Mouse (Mus musculus) liver, adult 2 months (tissue): Measurements from ENCODE around the gene Hsd3b7. TPM values are rescaled to one million over a fixed set of nuclear protein-coding genes. Genes with fewer than 3 reads are reported as not detected.

Experiments
- DNase-seq: peaks from one replicate; pipeline ENCODE4 v3.0.0-alpha.2; 2011; ENCODE audit warnings: low read depth, low spot score; ENCODE audit errors: extremely low read depth
- H3K27ac ChIP-seq: fragments of 200-500 bp; replicated peaks from 2 replicates; pipeline ENCODE4 v1.5.1; 2012; ENCODE audit warnings: low read depth, mild to moderate bottlenecking, control low read depth, inconsistent platforms, low read length; ENCODE audit not compliant: insufficient read depth
- H3K27me3 ChIP-seq: fragments of 200-500 bp; 2 replicates; pipeline ENCODE4 v1.6.1; 2012; ENCODE audit warnings: mild to moderate bottlenecking, moderate library complexity, low read length, inconsistent platforms; ENCODE audit not compliant: control insufficient read depth, insufficient read depth
- H3K36me3 ChIP-seq: fragments of 200-500 bp; 2 replicates; pipeline ENCODE4 v1.6.1; 2012; ENCODE audit warnings: low read length, inconsistent platforms; ENCODE audit not compliant: control insufficient read depth, insufficient read depth
- H3K4me1 ChIP-seq: fragments of 200-500 bp; 2 replicates; pipeline ENCODE4 v1.6.1; 2011; ENCODE audit warnings: low read length; ENCODE audit not compliant: control insufficient read depth, insufficient read depth
- H3K4me3 ChIP-seq: fragments of 200-500 bp; 2 replicates; pipeline ENCODE4 v1.5.1; 2011; ENCODE audit warnings: low read depth, mild to moderate bottlenecking, control low read depth, low read length, moderate library complexity; ENCODE audit not compliant: insufficient read depth
- H3K79me2 ChIP-seq: fragments of 200-500 bp; 2 replicates; pipeline ENCODE4 v1.6.1; 2012; ENCODE audit warnings: inconsistent platforms, mild to moderate bottlenecking, low read length, moderate library complexity; ENCODE audit not compliant: control insufficient read depth, insufficient read depth
- H3K9ac ChIP-seq: fragments of 200-500 bp; 2 replicates; pipeline ENCODE4 v1.6.1; 2012; ENCODE audit warnings: low read depth, mild to moderate bottlenecking, control low read depth, inconsistent platforms, low read length
- CTCF ChIP-seq: fragments of 200-500 bp; IDR thresholded peaks from 2 replicates; pipeline ENCODE4 v1.5.1; 2011; ENCODE audit warnings: low read depth, low read length, control low read depth
- POLR2A ChIP-seq: fragments of 200-500 bp; IDR thresholded peaks from 2 replicates; pipeline ENCODE4 v1.6.1; 2011; ENCODE audit warnings: low read length, control low read depth; ENCODE audit not compliant: insufficient read depth; ENCODE audit errors: extremely low read depth
- WGBS: fragments of 180-500 bp; shearing (Covaris S2); methylation state at CpG from one replicate; pipeline ENCODE4 v1.1.7; 2018; 5-methylcytosine and 5-hydroxymethylcytosine counted together
- polyA plus RNA-seq: library from polyadenylated mRNA; depleted of rRNA; stranded (reverse); fragments of >200 nt; gene quantifications from 2 replicates; pipeline ENCODE4 v1.2.3, GENCODE M21; 2012
- total RNA-seq: library from RNA; depleted of rRNA; stranded (reverse); fragments of >200 nt; gene quantifications from 2 replicates; pipeline ENCODE4 v1.2.3, GENCODE M21; 2014

The Hsd3b7 gene
- total and polyA plus RNA-seq, 2 experiments: 477 to 1,162 TPM

DNA sequence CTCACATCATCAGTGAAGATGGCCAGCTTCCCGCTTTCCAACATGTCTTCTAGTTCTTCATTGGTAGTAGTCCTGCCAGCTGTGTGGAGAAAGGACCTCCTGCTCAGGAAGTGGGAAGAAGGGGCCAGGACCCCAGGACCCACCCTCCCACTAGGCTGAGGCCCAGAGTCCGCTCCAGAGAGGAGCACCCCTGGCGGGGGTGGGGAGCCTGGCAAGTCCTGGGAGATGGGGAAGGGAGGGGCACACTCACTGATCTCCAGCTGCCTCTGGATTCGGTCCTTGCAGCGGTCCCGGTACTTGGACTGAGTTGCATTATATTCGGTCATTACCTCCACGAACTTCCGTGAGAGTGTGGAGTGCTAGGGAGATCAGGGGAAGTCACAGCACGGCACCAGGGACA lies 10.2 kb downstream of the Hsd3b7 start:
- peak overlapping the region; percentile 27; the same call in 1 of the 2 replicates for H3K27ac ChIP-seq
- no peaks in the 10 kb centered on the region for H3K36me3 ChIP-seq
- no peaks in the 10 kb centered on the region for H3K27me3 ChIP-seq
- no peak for DNase-seq
- H3K4me1 ChIP-seq: peaks cover 38% of the 10 kb centered on the region
- WGBS: 89% methylated on average over 10 of the region's 10 CpGs
- no peak overlapping the region for H3K9ac ChIP-seq
- no peaks in the 10 kb centered on the region for H3K79me2 ChIP-seq
- TF ChIP-seq POLR2A (no peak), CTCF (no peak)
- H3K4me3 ChIP-seq: no peak overlapping the region

DNA sequence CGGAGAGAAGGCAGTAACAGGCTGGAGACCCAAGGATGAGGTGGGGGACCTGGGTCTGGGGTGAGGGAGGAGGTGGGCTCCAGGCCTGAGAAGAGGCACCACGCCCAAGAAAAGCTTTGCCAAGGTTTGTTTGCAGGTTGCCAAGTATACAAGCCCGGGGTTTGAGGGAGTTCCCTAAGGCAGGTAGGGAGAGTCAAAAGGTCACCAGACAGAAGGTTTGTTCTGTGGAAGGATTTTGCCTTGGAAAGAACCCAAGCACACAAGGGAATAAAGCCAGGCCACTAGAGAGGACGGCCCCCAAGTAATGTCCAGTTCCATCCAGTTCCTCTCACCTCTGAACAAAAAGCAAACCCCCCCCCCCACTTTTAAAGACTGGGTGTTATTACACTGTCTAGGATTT lies 10.8 kb downstream of the Hsd3b7 start:
- H3K4me1 ChIP-seq: peaks cover 44% of the 10 kb centered on the region
- TF ChIP-seq POLR2A: no peak
- TF ChIP-seq CTCF: no peak
- peak; percentile 67 for DNase-seq

DNA sequence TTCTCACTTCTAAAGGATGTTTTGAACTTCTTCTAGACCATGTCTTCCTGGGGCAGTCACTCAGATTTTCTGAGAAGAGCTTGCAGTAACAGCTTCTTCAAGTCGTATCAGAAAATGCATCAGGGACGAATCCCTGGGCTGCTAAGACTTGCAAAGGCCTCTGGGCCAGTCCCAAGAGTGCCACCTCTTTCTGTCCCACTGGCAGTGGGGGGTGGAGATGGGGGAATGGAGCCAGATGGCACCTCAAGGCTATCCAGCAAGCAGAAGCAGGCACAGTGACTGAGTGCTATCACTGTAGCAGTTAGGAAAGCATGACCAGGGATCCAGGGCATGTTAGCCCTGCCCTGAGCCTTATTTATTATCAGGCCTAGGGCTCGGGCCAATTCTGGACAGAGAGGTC lies 11.9 kb downstream of the Hsd3b7 start:
- WGBS: 32% methylated on average over 3 of the region's 3 CpGs
- TF ChIP-seq POLR2A (no peak), CTCF (no peak)

More for the DNA sequence above, 10.8 kb downstream of the Hsd3b7 start:
- no peaks in the 10 kb centered on the region for H3K79me2 ChIP-seq
- H3K4me3 ChIP-seq: no peak overlapping the region
- H3K36me3 ChIP-seq: no peaks in the 10 kb centered on the region
- H3K27ac ChIP-seq: peak overlapping the region; percentile 27
- no peaks in the 10 kb centered on the region for H3K27me3 ChIP-seq
- WGBS: 41% methylated on average over 4 of the region's 4 CpGs
- no peak overlapping the region for H3K9ac ChIP-seq

DNA sequence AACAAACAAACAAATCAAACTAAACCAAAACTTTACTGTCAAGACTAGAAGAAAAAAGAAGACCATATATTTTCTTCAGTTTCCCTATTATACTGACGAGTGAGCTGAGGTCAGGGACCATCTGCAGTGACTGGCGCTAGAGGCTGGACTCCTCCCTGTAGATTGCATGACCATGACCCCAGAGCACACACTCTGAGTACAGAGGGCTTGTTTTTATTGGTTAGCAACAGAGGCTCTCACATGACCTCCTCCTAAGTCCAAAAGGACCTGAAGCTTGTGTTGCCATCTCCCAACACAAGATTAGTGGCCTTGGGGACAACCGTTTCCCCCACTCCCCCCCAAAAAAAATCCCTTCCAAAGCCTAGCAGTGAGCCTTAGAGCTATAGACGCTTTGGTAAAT lies 13.4 kb downstream of the Hsd3b7 start:
- Histone ChIP-seq H3K9ac (peak overlapping the region; percentile 63), H3K36me3 (no peaks in the 10 kb centered on the region), H3K4me1 (peaks cover 40% of the 10 kb centered on the region), H3K79me2 (no peaks in the 10 kb centered on the region), H3K4me3 (peak overlapping the region; percentile 11; the same call in 1 of the 2 replicates), H3K27me3 (no peaks in the 10 kb centered on the region), H3K27ac (peak overlapping the region; percentile 98)
- 8% methylated on average over 4 of the region's 4 CpGs for WGBS
- peak; percentile 99 for DNase-seq
- TF ChIP-seq CTCF: no peak
- no peak for TF ChIP-seq POLR2A

More for the DNA sequence above, 11.9 kb downstream of the Hsd3b7 start:
- Histone ChIP-seq H3K9ac (no peak overlapping the region), H3K4me3 (no peak overlapping the region), H3K27ac (peak overlapping the region; percentile 47), H3K36me3 (no peaks in the 10 kb centered on the region), H3K4me1 (peaks cover 48% of the 10 kb centered on the region), H3K79me2 (no peaks in the 10 kb centered on the region), H3K27me3 (no peaks in the 10 kb centered on the region)
- DNase-seq: peak; percentile 85

DNA sequence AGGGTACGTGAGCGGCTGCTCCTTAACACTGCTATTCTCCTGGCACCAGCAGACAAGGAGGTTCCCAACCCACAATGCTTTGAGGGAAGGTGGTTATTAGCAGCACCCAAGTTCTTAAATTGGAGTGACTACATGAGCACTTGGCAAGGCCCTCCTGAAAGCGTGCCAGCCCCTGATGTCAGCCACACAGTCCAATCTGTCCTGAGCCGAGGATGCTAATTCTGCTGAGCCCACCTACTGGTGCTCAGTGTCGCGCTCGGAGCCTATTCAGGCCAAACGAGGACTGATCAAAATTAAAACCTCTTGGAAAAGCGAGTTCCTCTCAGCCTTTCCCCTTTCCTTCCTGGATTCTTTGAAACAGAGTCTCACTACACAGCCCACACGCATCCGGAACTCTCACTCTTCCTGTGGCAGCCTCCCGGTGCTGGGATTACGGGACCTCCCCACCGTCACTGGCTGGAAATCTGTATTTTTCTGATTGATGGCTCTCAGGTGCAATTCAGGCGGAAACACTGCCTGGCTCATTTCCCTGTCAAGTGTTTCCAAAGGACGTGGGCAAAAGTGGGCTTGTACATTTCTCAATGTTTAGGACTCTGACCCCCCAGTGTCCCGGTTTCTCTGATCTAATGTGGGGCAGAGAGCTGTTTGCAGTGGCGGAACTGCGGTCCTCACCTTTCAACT lies 14.0 kb downstream of the Hsd3b7 start:
- Histone ChIP-seq H3K36me3 (no peaks in the 10 kb centered on the region), H3K79me2 (no peaks in the 10 kb centered on the region), H3K27me3 (no peaks in the 10 kb centered on the region), H3K4me3 (peak overlapping the region; percentile 11), H3K4me1 (peaks cover 35% of the 10 kb centered on the region), H3K27ac (peak overlapping the region; percentile 98), H3K9ac (peak overlapping the region; percentile 63)
- TF ChIP-seq CTCF (no peak), POLR2A (no peak)
- peak; percentile 95 for DNase-seq
- 13% methylated on average over 19 of the region's 19 CpGs for WGBS

DNA sequence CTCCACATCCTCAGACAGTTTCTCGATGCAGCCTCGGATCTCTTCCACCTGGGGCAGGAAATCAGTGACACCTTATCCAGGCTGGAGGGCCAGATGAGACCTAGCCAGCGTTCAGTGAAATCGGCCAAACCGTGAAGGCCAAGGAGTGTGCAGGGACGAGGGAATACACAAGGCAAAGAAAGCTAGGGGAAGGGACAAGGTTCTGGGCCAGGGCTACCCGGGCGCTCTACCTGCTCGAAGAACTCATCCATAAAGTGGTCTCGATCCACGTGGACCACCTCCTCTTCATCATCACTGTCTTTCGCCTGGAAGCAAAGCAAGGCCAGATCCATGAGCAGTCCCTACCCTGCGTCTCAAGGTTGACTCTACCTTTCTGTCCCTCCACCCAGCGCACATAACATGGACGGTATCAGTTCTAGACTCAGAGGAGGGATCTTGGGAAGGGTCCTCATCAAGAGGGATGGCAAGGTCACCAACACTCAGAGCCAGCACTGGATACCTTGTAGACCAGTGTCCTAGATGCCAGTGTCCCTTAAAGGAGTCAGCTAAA lies 14.8 kb downstream of the Hsd3b7 start:
- WGBS: 56% methylated on average over 15 of the region's 15 CpGs
- Histone ChIP-seq H3K27me3 (no peaks in the 10 kb centered on the region), H3K36me3 (no peaks in the 10 kb centered on the region), H3K4me1 (peaks cover 29% of the 10 kb centered on the region), H3K4me3 (no peak overlapping the region; the same call in 1 of the 2 replicates), H3K27ac (peak overlapping the region; percentile 98), H3K9ac (peak overlapping the region; percentile 23; the same call in 1 of the 2 replicates), H3K79me2 (no peaks in the 10 kb centered on the region)
- DNase-seq: no peak
- no peak for TF ChIP-seq CTCF
- TF ChIP-seq POLR2A: no peak
